Mouse (Mus musculus): Measurements from ENCODE around the gene Defa30.
"Not testable (repeated sequence)": the region's sequence is repeated elsewhere in the genome, so short reads cannot be mapped to it uniquely, and the experiment has no call there.

The Defa30 gene

DNA sequence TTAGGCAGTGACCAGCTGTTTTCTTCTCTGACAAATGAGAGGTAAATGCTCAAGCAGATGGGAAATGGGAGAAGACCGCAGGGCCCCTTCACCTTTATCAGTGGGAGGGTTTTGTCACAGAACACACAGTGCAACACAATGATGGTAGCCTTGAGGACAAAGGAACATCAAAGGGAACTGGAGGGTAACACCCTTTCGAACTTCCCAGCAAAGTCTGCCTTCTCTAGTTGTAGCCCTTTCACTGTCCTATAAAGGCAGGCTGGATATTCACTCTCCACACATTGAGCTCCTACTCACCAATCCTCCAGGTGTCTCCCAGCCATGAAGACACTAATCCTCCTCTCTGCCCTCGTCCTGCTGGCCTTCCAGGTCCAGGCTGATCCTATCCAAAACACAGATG, at the start of gene Defa30:
Gene Defa30, plus strand, starts transcription at position 301 of the 400 bp plus-strand sequence.
- DNase-seq = not testable (repeated sequence)

DNA sequence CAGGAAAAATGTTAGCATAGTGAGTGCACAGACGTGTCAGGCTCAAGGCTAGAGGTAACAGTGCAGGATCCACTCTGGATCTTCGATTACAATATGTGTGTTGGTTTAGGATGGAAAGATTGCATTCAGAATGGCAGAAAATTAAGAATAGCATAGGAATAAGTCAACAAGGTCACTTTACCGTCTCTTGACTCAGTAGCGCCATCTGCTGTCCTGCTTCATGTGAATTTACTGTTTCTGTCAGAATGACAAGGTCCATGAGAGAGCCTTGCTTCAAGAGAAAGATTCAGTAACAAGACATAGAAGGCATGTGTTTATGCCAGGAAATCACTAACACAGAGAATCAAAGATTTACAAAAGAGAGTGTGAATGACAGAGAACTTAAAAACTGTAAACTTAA, 41.3 kb upstream of the Defa30 start:
- DNase-seq = peak; percentile 6

DNA sequence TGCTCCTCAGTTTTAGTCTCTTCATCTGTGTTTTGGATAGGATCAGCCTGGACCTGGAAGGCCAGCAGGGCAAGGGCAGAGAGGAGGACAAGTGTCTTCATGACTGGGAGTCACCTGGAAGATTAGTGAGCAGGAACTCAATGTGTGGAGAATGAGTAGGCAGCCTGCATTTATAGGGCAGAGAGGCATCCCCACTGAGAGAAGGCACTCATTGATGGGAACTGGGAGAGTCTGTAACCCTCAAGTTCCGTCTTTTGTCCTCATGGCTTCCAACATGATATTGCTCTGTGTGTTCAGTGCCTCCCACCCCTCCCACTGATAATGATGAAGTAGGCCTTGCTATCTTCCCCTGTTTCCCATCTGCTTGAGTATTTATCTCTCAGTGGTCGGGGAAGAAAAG, 38.5 kb upstream of the Defa30 start, which contains the start of gene Gm14851:
Gene Gm14851, minus strand, starts transcription at position 101 of the 400 bp plus-strand sequence.
- DNase-seq = not testable (repeated sequence)

DNA sequence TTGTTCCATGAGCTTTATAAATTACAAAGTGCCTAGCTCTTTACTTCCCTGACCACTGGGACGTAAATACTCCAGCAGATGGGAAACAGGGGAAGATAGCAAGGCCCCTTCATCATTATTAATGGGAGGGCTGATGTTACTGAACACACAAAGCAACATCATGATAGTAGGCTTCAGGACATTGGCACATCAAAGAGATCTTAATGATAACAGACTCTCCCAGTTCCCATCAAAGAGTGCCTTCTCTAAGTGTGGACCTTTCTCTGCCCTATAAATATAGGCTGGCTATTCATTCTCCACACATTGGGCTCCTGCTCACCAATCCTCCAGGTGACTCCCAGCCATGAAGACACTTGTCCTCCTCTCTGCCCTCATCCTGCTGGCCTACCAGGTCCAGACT, 27.5 kb downstream of the Defa30 start, which contains the start of gene Defa22:
Gene Defa22, plus strand, starts transcription at position 301 of the 400 bp plus-strand sequence.
- not testable (repeated sequence) for DNase-seq
